Mouse (Mus musculus) kidney, postnatal 0 days (tissue): Measurements from ENCODE around the gene Akt1. TPM values are rescaled to one million over a fixed set of nuclear protein-coding genes. Genes with fewer than 3 reads are reported as not detected.

Experiments used
- ATAC-seq: fragments of 200-750 bp; cut with Nextera tagmentation; replicated peaks from 2 replicates; pipeline ENCODE4 v1.8.0; 2017; ENCODE audit warnings: low read depth, moderate number of reproducible peaks, moderate TSS enrichment, moderate library complexity; ENCODE audit not compliant: low FRiP score
- DNase-seq: peaks from one replicate; pipeline ENCODE4 v3.0.0-alpha.2; 2016; ENCODE audit warnings: low spot score
- H3K27ac ChIP-seq: fragments of 300-500 bp; sonication (generic); 2 replicates; pipeline ENCODE4 v1.5.1; 2014; ENCODE audit warnings: mild to moderate bottlenecking
- H3K27me3 ChIP-seq: fragments of 300-500 bp; sonication (generic); 2 replicates; pipeline ENCODE4 v1.6.1; 2014; ENCODE audit warnings: low read length, mixed read lengths; ENCODE audit not compliant: insufficient read depth
- H3K36me3 ChIP-seq: fragments of 300-500 bp; sonication (generic); 2 replicates; pipeline ENCODE4 v1.6.1; 2014; ENCODE audit warnings: low read length, mixed read lengths; ENCODE audit not compliant: insufficient read depth
- H3K4me1 ChIP-seq: fragments of 300-500 bp; sonication (generic); replicated peaks from 2 replicates; pipeline ENCODE4 v1.6.1; 2014; ENCODE audit warnings: antibody characterized with exemption, low read length, mixed read lengths; ENCODE audit not compliant: insufficient read depth
- H3K4me2 ChIP-seq: fragments of 300-500 bp; sonication (generic); 2 replicates; pipeline ENCODE4 v1.6.1; 2014; ENCODE audit warnings: mild to moderate bottlenecking, low read length, moderate library complexity, mixed read lengths
- H3K4me3 ChIP-seq: fragments of 300-500 bp; sonication (generic); replicated peaks from 2 replicates; pipeline ENCODE4 v1.5.1; 2014; ENCODE audit warnings: low read depth, low read length
- H3K9ac ChIP-seq: fragments of 300-500 bp; sonication (generic); 2 replicates; pipeline ENCODE4 v1.6.1; 2014; ENCODE audit warnings: low read depth, low read length
- H3K9me3 ChIP-seq: fragments of 300-500 bp; sonication (generic); replicated peaks from 2 replicates; pipeline ENCODE4 v1.6.1; 2016; ENCODE audit warnings: low read length, inconsistent platforms, mixed read lengths
- CTCF ChIP-seq: IDR thresholded peaks from 2 replicates; pipeline ENCODE4 v1.5.1; 2016; ENCODE audit warnings: antibody characterized with exemption, low read depth, mild to moderate bottlenecking, moderate library complexity
- WGBS: fragments of 180-500 bp; shearing (Covaris S2); extraction: QIAGEN DNeasy Blood & Tissue Kit; methylation state at CpG from one replicate; pipeline ENCODE4 v1.1.7; 2014; 5-methylcytosine and 5-hydroxymethylcytosine counted together
- polyA plus RNA-seq: library from polyadenylated mRNA; unstranded; fragments of >200 nt; fragmentation: Nextera tagmentation; extraction: Ambion mirVana; gene quantifications from 2 replicates; pipeline ENCODE4 v1.2.1, GENCODE M21; 2015

Akt1 gene
- polyA plus RNA-seq, 1 experiment from 2014 or later, result 114 TPM

GRCm38 (mm10) chr12:112659109-112659508 lies 15.6 kb downstream of the Akt1 start:
- Histone ChIP-seq H3K27me3 (no peaks in the 10 kb centered on the region), H3K4me1 (peaks cover 19% of the 10 kb centered on the region; the same call in 1 of the 2 replicates), H3K36me3 (peaks cover 79% of the 10 kb centered on the region), H3K4me2 (no peak overlapping the region), H3K9ac (no peak overlapping the region), H3K9me3 (no peaks in the 10 kb centered on the region), H3K27ac (no peak overlapping the region), H3K4me3 (no peak overlapping the region)
- DNase-seq (no peak), ATAC-seq (no peak)
- 78% methylated on average over 6 of the region's 6 CpGs for WGBS
- peak; percentile 57 for TF ChIP-seq CTCF

- Histone ChIP-seq H3K4me2 (no peak overlapping the region), H3K9ac (no peak overlapping the region), H3K9me3 (no peaks in the 10 kb centered on the region), H3K27ac (no peak overlapping the region), H3K4me1 (peaks cover 19% of the 10 kb centered on the region; the same call in 1 of the 2 replicates), H3K27me3 (no peaks in the 10 kb centered on the region), H3K36me3 (peaks cover 82% of the 10 kb centered on the region), H3K4me3 (no peak overlapping the region)
- ATAC-seq (no peak), DNase-seq (no peak)
- TF ChIP-seq CTCF, result no peak
- 86% methylated on average over 7 of the region's 7 CpGs for WGBS
These were observed 16.1 kb downstream of the Akt1 start for GRCm38 (mm10) chr12:112658619-112659018.

DNA sequence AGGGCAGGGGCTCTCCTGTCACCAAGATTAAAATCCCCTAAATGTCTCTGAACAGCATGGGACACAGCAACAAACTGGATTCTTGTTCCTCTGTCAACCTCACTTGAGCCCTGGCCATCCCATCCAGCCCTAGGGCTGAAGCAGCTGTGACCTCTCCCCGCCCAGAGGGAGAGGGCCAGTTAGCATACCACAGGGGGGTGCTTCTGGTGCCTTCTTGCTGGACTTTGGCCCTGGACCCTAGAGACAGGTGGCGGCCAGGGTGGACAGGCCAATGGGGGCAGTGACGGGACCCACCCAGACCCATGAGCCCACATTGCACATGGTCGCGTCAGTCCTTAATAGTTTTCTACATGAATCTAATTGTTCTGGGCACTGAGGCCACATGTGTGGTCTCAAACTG lies 20.6 kb downstream of the Akt1 start:
- Histone ChIP-seq H3K9me3 (no peaks in the 10 kb centered on the region), H3K27me3 (no peaks in the 10 kb centered on the region), H3K4me2 (no peak overlapping the region), H3K27ac (0 out of 2 replicates have a peak overlapping the region, but pooled peaks have one; percentile 26), H3K4me3 (no peak overlapping the region), H3K9ac (no peak overlapping the region), H3K36me3 (peaks cover 77% of the 10 kb centered on the region), H3K4me1 (no peaks in the 10 kb centered on the region)
- DNase-seq (no peak), ATAC-seq (no peak)
- WGBS, result 78% methylated on average over 5 of the region's 5 CpGs
- no peak for TF ChIP-seq CTCF

DNA sequence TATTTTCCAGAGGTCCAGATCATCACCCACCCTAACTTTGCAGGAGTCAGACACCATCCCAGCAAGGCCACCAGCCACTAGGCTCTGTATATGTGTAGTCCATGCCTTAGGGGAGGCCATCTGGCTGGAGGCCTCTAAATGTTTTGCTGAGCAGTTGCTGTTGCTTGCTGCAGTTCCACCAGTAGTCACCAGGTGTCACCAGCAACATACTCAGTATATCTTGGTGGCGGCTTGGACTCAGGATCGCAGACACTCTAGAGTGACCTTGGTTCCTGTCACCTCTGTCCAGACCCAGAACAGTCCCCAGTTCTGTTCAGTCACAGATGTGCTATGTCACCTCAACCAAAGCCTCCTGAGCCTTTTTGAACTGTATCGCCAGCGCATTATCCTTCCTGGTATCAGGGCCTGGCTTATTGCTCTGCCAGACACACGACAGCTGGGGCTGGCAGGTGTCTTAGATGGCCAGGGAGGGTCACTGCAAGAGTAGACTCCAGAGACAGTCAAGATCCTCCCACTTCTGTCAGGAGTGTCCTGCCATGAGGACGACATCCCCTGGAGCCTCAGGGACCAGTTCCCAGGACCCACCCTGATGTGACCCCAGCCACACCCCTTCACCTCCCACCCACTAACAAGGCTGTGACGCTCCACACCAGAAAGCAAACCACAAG lies 21.4 kb downstream of the Akt1 start:
- WGBS, result 36% methylated on average over 7 of the region's 7 CpGs
- Histone ChIP-seq H3K4me3 (no peak overlapping the region), H3K9ac (no peak overlapping the region), H3K4me2 (no peak overlapping the region), H3K36me3 (peaks cover 77% of the 10 kb centered on the region), H3K27ac (no peak overlapping the region), H3K9me3 (no peaks in the 10 kb centered on the region), H3K27me3 (no peaks in the 10 kb centered on the region), H3K4me1 (no peaks in the 10 kb centered on the region)
- peak; percentile 97 for TF ChIP-seq CTCF
- DNase-seq (peak; percentile 91), ATAC-seq (peak; percentile 57)

GRCm38 (mm10) chr12:112651778-112652439 lies 22.8 kb downstream of the Akt1 start:
- no peak overlapping the region for H3K4me2 ChIP-seq
- H3K27ac ChIP-seq, result no peak overlapping the region
- H3K4me1 ChIP-seq, result no peaks in the 10 kb centered on the region
- TF ChIP-seq CTCF, result no peak
- H3K9me3 ChIP-seq, result no peaks in the 10 kb centered on the region
- no peak overlapping the region for H3K4me3 ChIP-seq
- ATAC-seq (no peak), DNase-seq (no peak)
- 75% methylated on average over 5 of the region's 5 CpGs for WGBS
- H3K36me3 ChIP-seq, result peaks cover 65% of the 10 kb centered on the region
- H3K27me3 ChIP-seq, result no peaks in the 10 kb centered on the region
- no peak overlapping the region for H3K9ac ChIP-seq

- ATAC-seq (no peak), DNase-seq (no peak)
- Histone ChIP-seq H3K9ac (no peak overlapping the region), H3K4me2 (no peak overlapping the region), H3K4me3 (no peak overlapping the region), H3K4me1 (no peaks in the 10 kb centered on the region; the same call in 1 of the 2 replicates), H3K27me3 (no peaks in the 10 kb centered on the region), H3K9me3 (no peaks in the 10 kb centered on the region), H3K36me3 (peaks cover 33% of the 10 kb centered on the region; the same call in 1 of the 2 replicates), H3K27ac (no peak overlapping the region)
- 93% methylated on average over 5 of the region's 5 CpGs for WGBS
- TF ChIP-seq CTCF, result no peak
These were observed 26.6 kb downstream of the Akt1 start for GRCm38 (mm10) chr12:112648081-112648480.
